Mouse (Mus musculus): ENCODE data around the gene Trim17. TPM values are rescaled to one million over a fixed set of nuclear protein-coding genes. Genes with fewer than 3 reads are reported as not detected.

Gene Trim17
- polyA plus RNA-seq, 1 experiment = 0.15 TPM

DNA sequence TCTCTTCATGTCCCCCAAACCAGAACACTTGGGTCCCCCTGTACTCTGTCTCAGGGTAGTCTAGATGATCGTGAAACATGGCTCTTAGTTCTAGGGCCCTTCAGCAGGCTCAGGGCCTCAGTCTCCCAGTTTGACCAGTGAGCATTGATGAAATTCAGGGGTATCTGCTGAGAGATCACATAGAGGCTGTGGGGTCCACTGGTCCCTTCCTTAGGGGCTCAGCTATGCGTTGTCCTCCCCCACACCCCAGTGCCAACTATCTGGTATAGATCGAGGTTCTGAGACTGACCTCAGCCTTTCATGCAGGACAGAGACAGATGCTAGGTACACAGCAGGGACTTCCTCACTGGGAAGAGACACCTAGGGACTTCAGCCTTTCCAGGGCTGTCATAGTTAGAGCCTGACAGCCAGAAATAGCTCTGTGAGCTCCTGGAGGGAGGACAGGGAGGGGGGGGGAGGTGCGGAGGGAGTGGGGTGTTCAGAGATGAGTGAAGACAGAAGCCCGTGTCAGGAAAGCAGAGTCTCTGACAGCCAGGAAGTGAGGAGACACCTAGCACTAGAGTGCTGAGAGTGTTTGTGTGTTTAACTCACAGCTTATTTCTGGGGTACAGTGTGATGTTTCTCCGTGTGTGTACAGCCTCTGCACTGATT, 29.3 kb downstream of the Trim17 start:
- DNase-seq (ENCODE audit: low read depth, low spot score) = no peak
- WGBS = 85% methylated on average over 6 of the region's 6 CpGs

DNA sequence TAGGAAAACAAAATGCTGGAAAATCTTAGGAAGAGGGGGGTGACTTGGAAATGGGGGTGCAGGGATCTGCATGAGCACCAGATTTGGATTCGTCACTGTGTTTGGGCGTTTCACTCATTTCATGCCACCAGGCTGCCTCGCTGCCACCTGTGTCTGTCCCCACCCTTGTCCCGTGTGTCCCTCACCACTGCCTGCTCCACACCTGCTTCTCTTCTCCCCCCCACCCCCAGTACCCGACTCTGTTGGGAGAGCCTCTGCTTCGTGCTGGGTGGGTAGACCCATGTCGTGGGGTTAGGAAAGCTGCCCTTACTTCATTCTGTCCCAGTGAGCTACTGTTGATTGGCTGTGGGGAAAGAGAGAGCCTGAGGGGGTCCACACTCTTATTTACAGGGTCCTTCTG, 30.2 kb downstream of the Trim17 start:
- DNase-seq (ENCODE audit: low read depth, low spot score) = no peak
- 91% methylated on average over 7 of the region's 7 CpGs for WGBS

DNA sequence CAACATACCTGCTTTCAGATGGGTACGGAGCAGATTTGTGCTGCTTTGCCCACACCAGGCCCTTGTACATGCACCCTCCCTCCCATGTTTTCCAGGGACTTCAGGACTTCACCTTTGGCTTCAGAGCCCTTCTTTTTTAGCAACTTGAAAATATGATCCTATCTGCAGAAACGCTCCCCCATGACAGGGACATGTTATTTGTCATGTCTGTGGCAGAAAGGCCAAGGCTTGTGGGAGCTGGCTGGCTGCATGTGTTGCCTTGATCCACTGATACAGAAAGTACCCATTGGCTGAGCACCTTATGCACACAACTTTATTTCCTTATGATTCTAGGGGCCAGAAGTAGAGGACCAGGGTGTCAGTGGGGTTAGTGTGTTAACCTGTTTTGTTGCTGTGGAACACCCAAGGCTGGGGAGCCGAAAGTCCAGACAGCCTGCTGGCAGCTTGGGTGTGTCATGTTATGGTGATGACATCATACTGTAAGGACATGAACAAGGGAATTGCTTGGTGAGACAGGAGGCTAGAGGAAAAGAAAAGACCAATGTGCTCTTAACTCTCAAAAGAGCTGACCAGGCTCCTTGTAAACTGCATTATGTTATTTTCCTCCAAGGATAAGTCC, 30.9 kb downstream of the Trim17 start:
- no peak for DNase-seq (ENCODE audit: low read depth, low spot score)
- WGBS = 59% methylated on average over 3 of the region's 3 CpGs

DNA sequence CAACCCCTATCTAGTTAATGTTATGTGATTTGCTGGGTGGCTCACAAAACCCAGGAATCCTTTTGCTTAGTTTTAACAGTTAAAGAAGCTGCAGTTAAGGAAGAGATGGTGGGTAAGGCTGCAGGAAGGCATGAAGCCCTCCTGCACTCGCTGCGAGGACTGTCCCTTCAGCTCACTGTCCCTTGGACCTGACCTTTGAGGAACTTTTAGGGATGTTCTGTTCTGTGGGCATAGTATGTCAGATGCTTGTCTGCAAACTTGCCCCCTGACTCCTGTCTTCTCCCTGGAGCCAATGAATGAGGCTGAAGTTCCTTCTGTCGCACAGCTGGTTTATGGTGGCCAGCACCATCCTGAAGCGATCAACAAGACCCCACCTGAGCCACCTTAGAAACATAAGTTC, 34.7 kb downstream of the Trim17 start:
- WGBS = 91% methylated on average over 4 of the region's 4 CpGs
- DNase-seq (ENCODE audit: low read depth, low spot score) = no peak

DNA sequence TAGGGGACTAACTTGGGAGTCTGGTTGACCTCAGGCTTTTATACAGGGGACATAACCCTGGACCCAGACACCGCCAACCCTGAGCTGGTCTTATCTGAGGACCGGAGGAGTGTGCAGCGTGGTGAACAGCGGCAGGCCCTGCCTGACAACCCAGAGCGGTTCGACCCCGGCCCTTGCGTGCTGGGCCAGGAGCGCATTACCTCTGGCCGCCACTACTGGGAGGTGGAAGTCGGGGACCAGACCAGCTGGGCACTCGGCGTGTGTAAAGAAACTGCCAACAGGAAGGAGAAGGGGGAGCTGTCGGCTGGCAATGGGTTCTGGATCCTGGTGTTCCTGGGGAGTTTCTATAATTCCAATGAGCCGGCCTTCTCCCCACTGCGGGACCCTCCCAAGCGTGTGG, 35.7 kb downstream of the Trim17 start:
- no peak for DNase-seq (ENCODE audit: low read depth, low spot score)
- WGBS = 92% methylated on average over 17 of the region's 17 CpGs

DNA sequence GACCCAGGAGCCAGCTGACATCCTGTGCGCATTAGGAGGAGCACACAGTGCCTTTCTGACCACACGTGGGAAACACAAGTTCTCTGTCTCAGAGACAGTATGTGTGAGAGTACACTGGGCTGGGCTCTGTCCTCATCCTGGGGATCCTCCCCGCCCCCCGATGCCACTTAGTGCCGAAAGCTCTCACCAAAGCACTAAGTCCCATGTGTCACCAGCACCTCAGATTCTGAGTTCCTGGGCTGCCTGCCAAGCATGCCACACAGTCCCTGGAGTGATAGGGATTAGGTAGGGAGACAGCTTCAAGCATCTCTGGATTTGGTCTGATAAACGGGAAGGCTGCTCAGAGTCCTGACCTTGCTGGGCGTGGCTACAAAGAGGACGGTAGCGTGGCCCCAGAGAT, 36.3 kb downstream of the Trim17 start:
- no peak for DNase-seq (ENCODE audit: low read depth, low spot score)
- WGBS = 68% methylated on average over 9 of the region's 9 CpGs

DNA sequence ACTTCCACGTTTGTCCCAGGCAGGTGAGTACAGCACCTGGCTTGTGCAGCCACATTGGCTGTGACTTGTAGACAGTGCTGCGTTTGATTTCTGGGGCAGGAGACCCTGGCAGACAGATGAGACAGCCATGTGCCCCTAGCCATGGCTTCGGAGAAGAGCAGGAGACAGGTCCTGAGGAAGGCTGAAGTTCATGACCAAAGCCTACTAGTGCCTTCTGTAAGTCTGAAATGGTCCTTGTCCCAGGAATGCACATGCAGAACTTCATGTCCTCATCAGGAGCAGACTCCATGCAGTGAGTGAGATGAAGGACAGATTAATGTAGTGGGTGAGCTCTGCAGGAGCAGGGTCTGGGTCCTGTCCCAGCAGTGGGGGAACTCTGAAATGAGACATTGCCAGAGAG, 37.4 kb downstream of the Trim17 start:
- 74% methylated on average over 3 of the region's 3 CpGs for WGBS
- no peak for DNase-seq (ENCODE audit: low read depth, low spot score)

DNA sequence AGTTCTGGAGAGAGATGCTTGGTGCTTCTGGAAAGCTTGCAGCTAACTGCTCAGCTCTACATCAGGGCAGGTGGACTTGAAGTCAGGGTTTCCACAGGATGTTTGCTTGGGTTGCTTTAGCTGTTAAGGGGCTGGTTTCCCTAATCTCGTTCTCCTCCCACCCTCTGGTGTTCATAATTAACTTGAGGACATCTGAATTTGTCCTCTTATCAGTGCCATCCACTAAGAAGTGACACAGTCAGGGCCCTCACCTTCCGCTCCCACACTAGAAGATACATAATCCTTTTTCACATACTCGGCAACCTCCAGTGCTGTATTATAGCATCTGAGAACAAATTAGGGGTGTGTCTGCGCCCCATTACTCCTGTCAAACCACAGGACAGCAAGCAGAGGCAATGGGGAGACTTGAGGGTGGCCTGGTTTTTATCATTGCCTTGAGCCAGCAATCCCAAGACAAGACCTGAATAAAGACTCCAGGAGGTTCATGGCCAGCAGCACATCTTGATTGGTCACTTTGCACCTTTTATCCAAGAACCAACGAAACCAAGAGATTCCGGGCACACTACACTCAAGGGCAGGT, 38.7 kb downstream of the Trim17 start:
- WGBS = 60% methylated on average over 6 of the region's 6 CpGs
- no peak for DNase-seq (ENCODE audit: low read depth, low spot score)

DNA sequence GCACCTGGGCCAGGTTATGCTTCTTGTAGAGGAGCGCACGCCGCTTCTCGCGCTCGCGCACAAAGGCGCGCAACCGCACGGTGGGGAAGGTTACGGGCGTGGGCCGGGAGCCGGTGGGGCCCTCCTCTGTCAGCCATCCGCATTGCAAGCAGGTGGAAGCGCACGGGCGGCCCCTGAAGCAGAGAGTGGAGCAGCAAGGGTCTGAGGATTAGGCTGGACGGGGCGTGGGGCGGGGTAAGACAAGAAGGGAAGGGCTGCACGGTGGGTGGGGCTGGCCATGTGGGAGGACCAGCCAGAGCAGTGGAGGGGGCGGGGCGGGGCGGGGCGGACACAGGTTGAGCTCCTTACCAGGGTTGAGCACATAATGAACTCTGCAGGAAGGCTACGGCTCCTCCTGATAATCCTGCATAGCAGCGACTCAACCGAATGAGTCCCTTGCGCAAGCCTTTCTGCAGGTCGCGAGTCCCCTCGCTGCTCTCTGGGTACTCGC, 39.9 kb downstream of the Trim17 start:
- DNase-seq (ENCODE audit: low read depth, low spot score) = no peak
- 3% methylated on average over 30 of the region's 35 CpGs for WGBS

DNA sequence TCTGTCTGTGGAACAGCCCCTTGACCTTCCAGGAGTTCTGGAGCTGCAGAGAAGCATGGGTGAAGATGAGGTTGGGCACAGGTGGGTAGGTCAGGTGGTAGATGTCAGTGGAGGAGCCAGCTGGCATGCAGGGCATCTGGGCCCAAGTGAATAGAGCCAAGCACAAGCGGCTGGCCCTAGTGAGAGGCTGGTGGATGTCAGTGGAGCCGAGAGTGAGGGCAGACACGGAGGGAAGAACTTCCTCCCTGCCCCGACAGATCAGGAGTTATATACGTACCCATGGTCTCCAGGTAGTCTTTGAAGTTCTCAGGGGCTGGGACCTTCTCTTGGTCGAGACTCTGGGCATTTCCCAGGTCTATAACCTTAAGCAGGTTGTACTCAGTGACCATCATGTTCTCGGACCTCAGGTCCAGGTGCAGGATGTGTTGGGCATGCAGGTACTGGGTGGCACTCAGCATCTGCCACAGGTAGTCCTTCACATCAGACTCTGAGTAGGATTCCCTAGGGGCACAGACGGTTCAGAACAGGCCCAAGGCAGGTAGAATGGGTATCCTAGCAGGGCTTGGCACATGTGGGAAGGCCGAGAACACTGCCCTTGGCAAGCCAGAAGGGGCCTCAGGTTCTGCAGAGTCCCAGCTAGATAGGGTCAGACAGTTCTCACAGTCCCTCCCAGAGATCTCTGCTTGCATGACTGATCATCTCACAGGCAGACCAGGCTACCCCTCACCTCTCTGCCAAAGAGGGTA, 40.7 kb downstream of the Trim17 start:
- DNase-seq (ENCODE audit: low read depth, low spot score) = no peak
- WGBS = 81% methylated on average over 9 of the region's 9 CpGs

DNA sequence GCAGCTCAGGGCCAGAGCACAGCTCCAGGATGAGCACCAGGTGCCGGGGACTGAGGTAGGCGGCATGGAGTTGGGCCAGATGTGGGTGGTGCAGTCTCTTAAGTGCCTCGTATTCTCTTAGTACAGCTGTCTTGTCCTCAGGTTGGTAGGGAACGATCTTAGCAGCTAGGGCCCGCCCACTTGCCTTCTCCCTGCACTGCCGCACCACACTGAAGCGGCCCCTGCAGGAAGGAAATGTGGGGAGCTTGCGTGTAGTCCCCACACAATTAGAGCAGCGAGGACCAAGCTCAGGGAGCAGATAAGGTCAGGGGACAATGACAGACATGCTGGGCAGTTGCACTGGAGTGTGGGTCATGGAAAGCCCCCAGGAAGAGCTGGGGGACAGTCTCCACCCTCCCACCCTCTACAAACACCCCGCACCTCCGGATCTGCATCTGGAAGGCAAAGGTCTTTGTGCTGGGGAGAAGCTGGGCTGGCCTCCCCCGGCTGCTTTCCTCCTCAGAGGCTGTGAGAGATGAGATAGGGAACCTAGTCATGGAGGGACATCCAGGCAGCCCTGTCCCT, 41.4 kb downstream of the Trim17 start:
- WGBS = 42% methylated on average over 12 of the region's 12 CpGs
- no peak for DNase-seq (ENCODE audit: low read depth, low spot score)

DNA sequence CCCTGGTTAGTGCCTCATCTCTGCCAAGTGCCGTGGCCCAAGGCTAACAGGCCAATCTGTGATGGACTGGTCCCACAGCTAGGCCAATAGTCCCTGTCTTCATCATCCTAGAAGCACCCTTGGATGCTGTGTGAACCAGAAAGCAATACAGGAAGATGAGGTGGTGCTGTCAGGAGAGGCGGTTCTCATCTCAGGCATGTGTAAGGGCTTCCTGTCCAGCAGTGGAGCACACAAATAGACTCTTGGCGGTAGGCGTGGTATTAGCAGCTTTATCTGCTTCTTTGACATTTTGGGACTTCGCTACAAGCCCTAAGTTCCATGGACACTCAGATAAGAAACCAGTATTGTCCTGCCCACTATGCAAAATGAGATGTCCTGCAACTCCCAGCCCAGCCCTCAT, 43.1 kb downstream of the Trim17 start:
- WGBS = 77% methylated on average over 5 of the region's 5 CpGs
- DNase-seq (ENCODE audit: low read depth, low spot score) = no peak

DNA sequence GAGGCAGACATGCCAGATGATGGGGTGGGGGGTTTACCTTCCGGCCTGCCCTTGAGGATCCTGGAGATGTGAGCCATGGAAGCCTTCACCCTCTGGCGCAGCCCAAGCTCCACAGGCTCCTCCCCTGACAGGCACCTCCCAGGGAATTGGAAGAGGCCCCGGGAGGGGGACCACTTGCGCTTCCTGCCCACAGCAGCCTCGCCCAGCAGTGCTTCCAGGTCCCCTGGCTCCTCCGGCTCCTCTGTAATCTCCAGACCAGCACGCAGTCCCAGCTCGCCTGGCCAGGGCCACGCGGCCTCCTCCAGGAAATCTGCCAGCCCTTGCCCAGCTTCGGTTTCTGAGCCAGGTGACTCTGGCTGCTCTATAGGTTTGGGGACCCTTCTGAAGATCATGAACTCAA, 44.7 kb downstream of the Trim17 start:
- WGBS = 21% methylated on average over 11 of the region's 11 CpGs
- no peak for DNase-seq (ENCODE audit: low read depth, low spot score)

DNA sequence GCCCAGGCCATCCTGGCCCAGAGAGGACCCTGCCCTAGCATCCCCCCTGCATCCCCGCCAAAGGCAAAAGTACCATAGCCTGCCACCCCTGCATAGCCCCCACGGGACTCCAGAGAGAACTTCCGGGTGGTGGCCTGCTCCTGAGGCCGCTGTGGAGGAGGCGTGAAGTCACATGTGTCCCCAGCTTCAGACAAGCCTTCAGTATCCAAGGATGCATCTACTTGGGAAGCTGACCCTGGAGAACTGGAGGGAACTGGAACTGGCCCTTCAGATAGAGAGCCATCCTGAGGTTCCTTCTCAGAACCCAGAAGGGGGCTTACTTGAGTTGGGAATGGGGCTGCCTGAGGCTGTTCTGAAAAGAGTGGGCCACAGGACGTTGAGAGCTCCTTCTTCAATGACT, 45.3 kb downstream of the Trim17 start:
- WGBS = 79% methylated on average over 6 of the region's 6 CpGs

DNA sequence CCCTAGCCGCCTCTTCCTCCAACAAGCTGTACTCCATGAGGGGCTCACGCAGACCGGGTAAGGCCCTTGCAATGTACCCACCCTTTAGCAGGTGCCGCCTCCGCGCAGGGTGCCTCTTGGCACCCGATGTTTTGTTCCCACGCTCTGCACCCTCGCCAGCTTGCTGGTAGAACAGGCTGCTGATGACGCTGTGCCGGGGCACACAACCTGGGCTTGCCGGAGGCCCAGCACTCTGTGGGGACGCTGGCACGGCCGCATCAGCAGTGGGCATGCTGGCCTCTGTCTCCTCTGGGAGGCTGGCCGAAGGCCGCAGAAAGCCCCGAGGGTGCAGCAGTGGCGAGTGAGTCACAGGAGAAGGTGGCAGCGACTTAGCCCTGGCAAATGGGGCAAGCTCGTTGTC, 46.1 kb downstream of the Trim17 start:
- no peak for DNase-seq (ENCODE audit: low read depth, low spot score)
- 92% methylated on average over 21 of the region's 21 CpGs for WGBS

More for the DNA sequence above, 45.3 kb downstream of the Trim17 start:
- no peak for DNase-seq (ENCODE audit: low read depth, low spot score)

DNA sequence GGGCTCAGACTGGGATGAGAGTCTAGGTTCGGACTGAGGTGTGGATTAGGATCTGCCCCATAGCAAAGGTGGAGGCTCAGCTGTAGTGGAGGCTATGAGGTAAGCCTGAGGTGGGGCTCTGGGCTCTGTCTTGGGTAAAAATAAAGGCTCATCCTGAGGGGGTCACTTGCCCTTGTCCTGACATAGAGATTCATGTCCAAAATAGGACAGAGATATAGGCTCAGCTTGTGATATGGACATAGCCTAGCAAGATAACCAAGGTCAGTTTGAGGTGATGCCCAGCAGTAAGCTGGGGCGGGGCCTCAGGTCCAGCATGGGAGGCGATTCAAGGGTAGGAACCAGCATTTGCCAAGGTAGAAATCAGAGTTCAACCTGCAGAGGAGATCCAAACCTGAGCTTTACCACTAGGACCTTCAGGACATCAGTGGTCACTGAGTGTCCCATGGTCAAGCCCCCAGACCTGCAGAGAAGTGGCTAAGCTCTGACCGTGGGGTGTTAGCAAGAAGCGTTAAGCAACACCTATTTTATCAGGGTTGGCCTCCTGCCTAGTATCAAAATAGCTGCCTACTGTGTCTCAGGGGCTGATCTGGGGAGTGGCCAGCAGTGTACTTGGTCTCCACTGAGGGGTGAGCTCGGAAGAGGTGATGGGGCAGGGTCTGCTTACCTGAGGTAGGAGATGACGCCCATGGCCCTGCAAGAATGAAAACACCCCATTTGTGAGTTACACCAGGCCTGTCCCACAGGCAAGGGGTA, 48.0 kb downstream of the Trim17 start:
- no peak for DNase-seq (ENCODE audit: low read depth, low spot score)
- 74% methylated on average over 7 of the region's 7 CpGs for WGBS

DNA sequence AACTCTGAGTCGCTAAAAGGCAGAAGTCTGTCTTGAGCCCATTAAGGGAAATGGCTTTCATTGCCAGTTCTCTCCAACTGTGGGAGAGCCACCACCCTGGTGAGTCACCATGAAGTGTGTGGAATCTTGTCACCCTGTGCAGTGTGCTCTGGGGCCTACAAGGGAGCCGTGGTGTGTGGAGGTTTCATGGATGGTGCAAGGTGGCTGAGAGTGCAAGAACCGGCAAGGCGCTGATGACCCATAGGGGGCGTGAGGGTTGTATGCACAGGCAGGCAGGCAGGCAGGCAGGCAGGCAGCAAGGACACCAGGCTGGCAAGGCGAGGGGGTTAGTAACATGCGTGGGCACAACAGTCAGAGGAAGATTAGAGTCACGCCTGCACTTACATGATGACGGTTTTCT, 60.6 kb downstream of the Trim17 start:
- 27% methylated on average over 9 of the region's 9 CpGs for WGBS
- no peak for DNase-seq (ENCODE audit: low read depth, low spot score)
